Mouse (Mus musculus): ENCODE results near the gene Ate1. TPM values are rescaled to one million over a fixed set of nuclear protein-coding genes. Genes with fewer than 3 reads are reported as not detected.
A peak's percentile ranks its signal among the peaks of the same experiment; 100 is the strongest.

The Ate1 gene
- 113 and 122 TPM in 2 replicates for polyA plus RNA-seq (2014; fragmentation: Nextera tagmentation; extraction: Ambion mirVana)

DNA sequence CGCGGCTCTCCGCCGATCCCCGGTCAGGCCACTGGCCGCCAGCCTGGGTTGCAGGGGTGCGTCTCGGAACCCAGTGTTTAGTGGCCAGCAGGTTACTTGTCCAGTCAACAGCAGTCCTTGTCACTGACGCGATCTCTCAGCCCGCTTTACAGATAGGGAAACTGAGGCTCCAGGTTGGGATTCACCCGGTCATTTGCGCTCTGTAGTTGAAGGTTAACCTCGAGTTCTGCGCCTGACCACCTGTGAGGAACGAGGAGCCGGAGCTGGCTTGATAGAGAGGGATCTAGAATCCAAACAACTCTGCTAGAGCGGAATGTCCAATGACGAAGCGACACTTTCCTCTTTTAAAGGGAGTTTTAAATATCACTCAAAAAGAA lies at the start of gene Ate1:
Ate1 (minus strand) TSS at position 321 of the 377 bp plus-strand sequence.
- peak within 1 kb of the TSS; percentile 98 for H3K27ac ChIP-seq (replicated peaks; ENCODE audit: low read depth, low read length)
- WGBS, result 21% methylated on average over 20 of the region's 20 CpGs

DNA sequence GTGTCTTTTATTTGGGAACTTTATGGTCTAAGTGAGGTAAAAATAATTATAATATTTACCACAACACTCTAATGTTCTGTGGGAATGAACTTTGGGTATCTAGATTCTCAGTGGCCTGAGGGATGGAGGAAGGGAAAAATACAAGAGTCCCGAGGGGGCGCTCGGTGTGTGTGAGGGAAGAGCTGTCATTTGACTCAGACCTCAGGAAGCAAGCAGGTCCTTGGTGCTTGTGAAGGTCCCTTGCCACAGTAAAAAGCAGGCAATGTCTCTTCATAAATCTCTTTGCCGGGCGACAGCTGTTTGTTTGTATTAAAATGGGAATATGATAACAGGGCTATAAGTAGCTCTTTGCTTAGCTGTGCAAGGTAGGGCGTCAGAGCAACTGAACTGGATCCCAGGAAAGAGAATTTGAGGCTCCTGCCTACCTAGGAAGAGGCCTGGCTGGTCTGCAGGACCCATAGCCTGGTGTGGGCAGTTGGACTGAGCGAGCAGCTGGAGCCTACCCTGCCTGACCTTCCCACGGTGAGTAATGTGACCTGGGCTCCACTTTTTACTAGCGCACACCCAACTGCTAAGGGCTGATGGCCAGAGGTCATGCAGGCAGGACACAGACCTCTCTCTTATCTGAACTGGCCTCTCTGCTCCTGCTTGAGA lies 48.7 kb upstream of the Ate1 start:
- ATAC-seq (ENCODE audit: low FRiP score, low TSS enrichment), result no peak
- H3K27me3 ChIP-seq (ENCODE audit: control insufficient read depth, insufficient read depth, low read length), result no peaks in the 10 kb centered on the region
- no peak overlapping the region for H3K4me3 ChIP-seq (replicated peaks; ENCODE audit: low read depth, low read length)
- no peak overlapping the region for H3K9ac ChIP-seq (replicated peaks; ENCODE audit: low read length)
- no peaks in the 10 kb centered on the region for H3K4me1 ChIP-seq (ENCODE audit: control insufficient read depth, insufficient read depth, low read length)
- no peak for DNase-seq
- H3K27ac ChIP-seq (replicated peaks; ENCODE audit: low read depth, low read length), result no peak overlapping the region
- H3K4me2 ChIP-seq (ENCODE audit: low read length), result no peak overlapping the region
- 87% methylated on average over 9 of the region's 9 CpGs for WGBS
- H3K36me3 ChIP-seq (ENCODE audit: control insufficient read depth, insufficient read depth, low read length), result no peaks in the 10 kb centered on the region
- H3K9me3 ChIP-seq (ENCODE audit: control insufficient read depth, low read length), result no peaks in the 10 kb centered on the region

More for the DNA sequence above, at the start of gene Ate1:
- peak within 1 kb of the TSS; percentile 89 for H3K4me3 ChIP-seq (replicated peaks; ENCODE audit: low read depth, low read length)
- no peaks in the 10 kb centered on the region for H3K27me3 ChIP-seq (ENCODE audit: control insufficient read depth, insufficient read depth, low read length)
- peaks cover 16% of the 10 kb centered on the region for H3K4me1 ChIP-seq (ENCODE audit: control insufficient read depth, insufficient read depth, low read length)
- DNase-seq (no peak), ATAC-seq (ENCODE audit: low FRiP score, low TSS enrichment) (no peak)
- H3K4me2 ChIP-seq (ENCODE audit: low read length), result peak within 1 kb of the TSS; percentile 77
- no peaks in the 10 kb centered on the region for H3K36me3 ChIP-seq (ENCODE audit: control insufficient read depth, insufficient read depth, low read length)
- peak within 1 kb of the TSS; percentile 95 for H3K9ac ChIP-seq (replicated peaks; ENCODE audit: low read length)
- no peaks in the 10 kb centered on the region for H3K9me3 ChIP-seq (ENCODE audit: control insufficient read depth, low read length)

DNA sequence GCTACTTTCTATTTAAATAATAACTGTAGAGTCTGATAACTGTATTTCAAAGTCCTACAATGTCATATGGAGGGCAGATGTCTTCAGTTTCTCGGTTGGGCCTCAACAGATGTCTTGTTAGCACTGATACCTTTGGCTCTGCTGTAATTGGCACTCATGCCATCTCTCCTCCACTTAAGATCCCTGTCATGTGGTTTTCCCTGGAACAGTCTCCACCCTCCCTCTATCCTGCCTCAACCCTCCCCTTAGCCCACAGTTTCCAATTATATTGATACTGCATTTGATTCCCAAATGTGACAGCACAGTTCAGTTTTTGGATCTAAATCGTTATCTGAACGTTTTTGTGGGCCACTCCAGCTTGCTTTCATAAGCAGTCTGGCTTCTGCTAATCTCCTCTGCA lies 44.4 kb upstream of the Ate1 start:
- DNase-seq (no peak), ATAC-seq (ENCODE audit: low FRiP score, low TSS enrichment) (no peak)
- Histone ChIP-seq H3K4me2 (ENCODE audit: low read length) (no peak overlapping the region), H3K27ac (replicated peaks; ENCODE audit: low read depth, low read length) (no peak overlapping the region), H3K9ac (replicated peaks; ENCODE audit: low read length) (no peak overlapping the region), H3K4me3 (replicated peaks; ENCODE audit: low read depth, low read length) (no peak overlapping the region), H3K27me3 (ENCODE audit: control insufficient read depth, insufficient read depth, low read length) (no peaks in the 10 kb centered on the region), H3K4me1 (ENCODE audit: control insufficient read depth, insufficient read depth, low read length) (no peaks in the 10 kb centered on the region), H3K9me3 (ENCODE audit: control insufficient read depth, low read length) (no peaks in the 10 kb centered on the region), H3K36me3 (ENCODE audit: control insufficient read depth, insufficient read depth, low read length) (no peaks in the 10 kb centered on the region)
- 73% methylated on average over 3 of the region's 3 CpGs for whole genome bisulfite sequencing

DNA sequence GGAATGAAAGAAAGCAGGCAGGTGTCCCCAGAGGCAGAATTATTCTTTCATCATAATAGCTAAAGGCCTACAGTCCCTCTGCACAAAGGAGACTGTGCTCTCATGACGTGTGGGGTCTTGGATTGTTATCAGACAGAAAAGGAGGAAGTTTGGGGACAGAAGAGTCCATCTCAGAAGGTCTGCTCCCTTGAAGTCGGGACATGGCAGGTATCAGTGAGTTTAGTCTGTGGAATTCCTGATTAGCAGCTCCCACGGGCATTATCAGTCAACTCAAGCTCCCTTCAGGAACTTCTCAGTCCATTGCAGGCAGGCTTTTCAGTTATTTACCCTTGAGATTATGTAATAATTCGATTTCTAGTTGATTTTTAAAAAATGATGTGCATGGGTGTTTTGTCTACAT lies 43.7 kb upstream of the Ate1 start:
- H3K27ac ChIP-seq (replicated peaks; ENCODE audit: low read depth, low read length), result no peak overlapping the region
- no peak overlapping the region for H3K4me2 ChIP-seq (ENCODE audit: low read length)
- no peak overlapping the region for H3K9ac ChIP-seq (replicated peaks; ENCODE audit: low read length)
- H3K9me3 ChIP-seq (ENCODE audit: control insufficient read depth, low read length), result no peaks in the 10 kb centered on the region
- no peaks in the 10 kb centered on the region for H3K4me1 ChIP-seq (ENCODE audit: control insufficient read depth, insufficient read depth, low read length)
- no peak for ATAC-seq (ENCODE audit: low FRiP score, low TSS enrichment)
- DNase-seq, result no peak
- H3K4me3 ChIP-seq (replicated peaks; ENCODE audit: low read depth, low read length), result no peak overlapping the region
- no peaks in the 10 kb centered on the region for H3K27me3 ChIP-seq (ENCODE audit: control insufficient read depth, insufficient read depth, low read length)
- H3K36me3 ChIP-seq (ENCODE audit: control insufficient read depth, insufficient read depth, low read length), result no peaks in the 10 kb centered on the region
- 67% methylated on average over 4 of the region's 4 CpGs for WGBS

DNA sequence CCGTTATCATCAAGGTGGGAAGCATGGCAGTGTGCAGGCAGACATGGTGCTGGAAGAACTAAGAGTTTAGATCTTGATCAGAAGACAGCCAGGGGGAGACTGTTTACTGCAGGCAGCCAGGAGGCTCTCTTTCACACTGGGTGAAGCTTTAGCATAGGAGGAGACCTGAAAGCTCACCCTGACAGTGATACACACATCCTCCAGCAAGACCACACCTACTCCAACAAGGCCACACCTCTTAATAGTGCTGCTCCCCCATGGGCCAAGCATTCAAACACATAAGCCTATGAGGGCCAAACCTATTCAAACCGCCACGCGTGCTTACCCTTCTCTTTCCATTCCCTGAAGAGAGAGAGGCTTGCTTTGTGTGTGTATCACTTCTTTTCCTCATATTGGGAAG lies 43.1 kb upstream of the Ate1 start:
- Histone ChIP-seq H3K4me3 (replicated peaks; ENCODE audit: low read depth, low read length) (no peak overlapping the region), H3K9me3 (ENCODE audit: control insufficient read depth, low read length) (no peaks in the 10 kb centered on the region), H3K4me1 (ENCODE audit: control insufficient read depth, insufficient read depth, low read length) (no peaks in the 10 kb centered on the region), H3K9ac (replicated peaks; ENCODE audit: low read length) (no peak overlapping the region), H3K27ac (replicated peaks; ENCODE audit: low read depth, low read length) (no peak overlapping the region), H3K27me3 (ENCODE audit: control insufficient read depth, insufficient read depth, low read length) (no peaks in the 10 kb centered on the region), H3K4me2 (ENCODE audit: low read length) (no peak overlapping the region), H3K36me3 (ENCODE audit: control insufficient read depth, insufficient read depth, low read length) (no peaks in the 10 kb centered on the region)
- 86% methylated on average over 4 of the region's 4 CpGs for WGBS
- DNase-seq (no peak), ATAC-seq (ENCODE audit: low FRiP score, low TSS enrichment) (no peak)

DNA sequence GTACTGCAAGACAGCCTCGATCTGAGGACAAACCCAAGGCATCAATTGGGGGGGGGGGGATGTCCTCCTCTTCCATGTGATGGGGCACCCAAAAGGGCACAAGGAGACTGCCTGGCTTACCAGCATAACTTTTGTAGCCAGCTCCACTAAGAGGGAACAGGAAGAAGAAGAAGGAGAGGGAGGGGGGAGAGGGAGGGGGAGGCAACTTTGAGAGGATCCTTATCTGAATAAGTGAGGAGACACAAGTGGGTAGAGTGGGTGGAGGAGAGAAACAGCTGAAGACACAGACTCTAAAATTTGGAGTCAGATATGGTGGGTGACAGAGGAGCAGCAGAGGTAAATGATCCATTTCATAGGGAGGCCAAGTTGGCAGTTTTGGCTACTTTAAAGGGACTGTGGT lies 40.8 kb upstream of the Ate1 start:
- no peaks in the 10 kb centered on the region for H3K4me1 ChIP-seq (ENCODE audit: control insufficient read depth, insufficient read depth, low read length)
- ATAC-seq (ENCODE audit: low FRiP score, low TSS enrichment) (no peak), DNase-seq (no peak)
- no peaks in the 10 kb centered on the region for H3K27me3 ChIP-seq (ENCODE audit: control insufficient read depth, insufficient read depth, low read length)
- H3K9me3 ChIP-seq (ENCODE audit: control insufficient read depth, low read length), result no peaks in the 10 kb centered on the region
- no peak overlapping the region for H3K27ac ChIP-seq (replicated peaks; ENCODE audit: low read depth, low read length)
- no peaks in the 10 kb centered on the region for H3K36me3 ChIP-seq (ENCODE audit: control insufficient read depth, insufficient read depth, low read length)
- H3K9ac ChIP-seq (replicated peaks; ENCODE audit: low read length), result no peak overlapping the region
- H3K4me2 ChIP-seq (ENCODE audit: low read length), result no peak overlapping the region
- no peak overlapping the region for H3K4me3 ChIP-seq (replicated peaks; ENCODE audit: low read depth, low read length)
- 86% methylated on average over 1 of the region's 1 CpGs for WGBS

DNA sequence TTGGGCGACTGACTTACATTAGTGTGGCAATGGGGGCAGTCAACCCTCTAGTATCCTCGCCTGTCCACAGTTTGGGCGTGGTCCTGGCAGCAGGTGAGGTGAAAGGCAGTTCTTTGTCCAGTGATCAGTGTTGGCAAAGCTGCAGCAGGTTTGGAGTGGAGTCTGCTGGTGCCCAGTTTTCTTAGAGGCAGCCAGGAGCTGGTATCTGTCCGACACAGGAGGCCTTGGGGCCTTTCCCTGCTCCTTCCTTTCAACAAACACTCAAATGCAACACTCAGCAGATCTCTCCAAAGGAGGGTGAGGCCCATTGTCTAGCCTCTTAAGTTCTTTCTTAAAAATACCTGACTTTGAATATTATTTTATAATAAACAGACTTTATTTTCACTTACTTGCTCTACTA lies 38.4 kb upstream of the Ate1 start:
- H3K4me3 ChIP-seq (replicated peaks; ENCODE audit: low read depth, low read length), result no peak overlapping the region
- H3K27ac ChIP-seq (replicated peaks; ENCODE audit: low read depth, low read length), result no peak overlapping the region
- no peaks in the 10 kb centered on the region for H3K27me3 ChIP-seq (ENCODE audit: control insufficient read depth, insufficient read depth, low read length)
- H3K36me3 ChIP-seq (ENCODE audit: control insufficient read depth, insufficient read depth, low read length), result no peaks in the 10 kb centered on the region
- H3K9me3 ChIP-seq (ENCODE audit: control insufficient read depth, low read length), result no peaks in the 10 kb centered on the region
- ATAC-seq (ENCODE audit: low FRiP score, low TSS enrichment) (no peak), DNase-seq (no peak)
- H3K4me2 ChIP-seq (ENCODE audit: low read length), result no peak overlapping the region
- H3K4me1 ChIP-seq (ENCODE audit: control insufficient read depth, insufficient read depth, low read length), result 0 out of 2 replicates have a peak, but pooled peaks cover 6% of the 10 kb centered on the region
- no peak overlapping the region for H3K9ac ChIP-seq (replicated peaks; ENCODE audit: low read length)
- WGBS, result 88% methylated on average over 4 of the region's 4 CpGs

DNA sequence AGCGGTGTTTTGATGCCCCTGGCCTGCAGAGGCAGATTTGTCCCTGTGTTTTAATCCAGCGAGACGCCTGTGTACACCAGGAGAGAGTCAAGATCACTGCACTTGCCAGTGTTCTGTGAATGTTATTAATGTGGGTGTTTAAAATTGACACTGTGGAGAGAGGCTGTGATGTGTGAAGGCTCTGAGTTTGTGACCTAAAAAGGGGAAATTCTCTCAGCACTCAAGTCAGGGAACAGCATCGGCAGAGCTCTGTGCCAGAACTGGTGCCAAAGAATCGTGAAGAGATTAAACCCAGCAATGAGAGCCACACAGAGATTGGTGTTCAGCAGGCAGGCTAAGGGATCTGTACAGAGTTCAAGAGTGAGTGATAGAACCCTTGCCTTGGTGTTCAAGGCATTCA lies 35.4 kb upstream of the Ate1 start:
- Histone ChIP-seq H3K27me3 (ENCODE audit: control insufficient read depth, insufficient read depth, low read length) (no peaks in the 10 kb centered on the region), H3K27ac (replicated peaks; ENCODE audit: low read depth, low read length) (no peak overlapping the region), H3K4me3 (replicated peaks; ENCODE audit: low read depth, low read length) (no peak overlapping the region), H3K4me1 (ENCODE audit: control insufficient read depth, insufficient read depth, low read length) (0 out of 2 replicates have a peak, but pooled peaks cover 6% of the 10 kb centered on the region), H3K4me2 (ENCODE audit: low read length) (no peak overlapping the region), H3K9ac (replicated peaks; ENCODE audit: low read length) (no peak overlapping the region), H3K9me3 (ENCODE audit: control insufficient read depth, low read length) (no peaks in the 10 kb centered on the region), H3K36me3 (ENCODE audit: control insufficient read depth, insufficient read depth, low read length) (no peaks in the 10 kb centered on the region)
- DNase-seq, result no peak
- WGBS, result 33% methylated on average over 5 of the region's 5 CpGs
- no peak for ATAC-seq (ENCODE audit: low FRiP score, low TSS enrichment)

DNA sequence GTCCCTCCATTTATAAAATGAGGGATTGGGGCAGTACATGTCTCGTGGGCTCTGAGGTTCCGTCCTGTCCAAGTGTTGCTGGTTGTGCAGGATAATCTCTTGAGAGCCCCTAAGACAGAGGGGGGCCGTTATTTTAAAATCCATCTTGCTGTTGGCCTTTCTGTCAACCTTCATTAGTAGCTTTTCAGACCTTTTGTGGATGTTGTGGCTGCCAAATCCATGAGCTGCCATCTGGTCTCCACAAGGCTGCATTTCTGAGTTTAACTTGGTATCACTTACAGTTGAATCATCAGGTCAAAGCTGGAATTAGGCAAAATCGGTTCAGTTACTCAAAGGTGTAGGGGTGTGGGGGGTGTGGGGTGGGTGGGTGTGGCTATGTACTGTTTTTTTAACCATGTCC lies 33.2 kb upstream of the Ate1 start:
- no peak overlapping the region for H3K27ac ChIP-seq (replicated peaks; ENCODE audit: low read depth, low read length)
- 75% methylated on average over 4 of the region's 4 CpGs for WGBS
- ATAC-seq (ENCODE audit: low FRiP score, low TSS enrichment) (no peak), DNase-seq (no peak)
- no peaks in the 10 kb centered on the region for H3K9me3 ChIP-seq (ENCODE audit: control insufficient read depth, low read length)
- 0 out of 2 replicates have a peak, but pooled peaks cover 6% of the 10 kb centered on the region for H3K4me1 ChIP-seq (ENCODE audit: control insufficient read depth, insufficient read depth, low read length)
- H3K36me3 ChIP-seq (ENCODE audit: control insufficient read depth, insufficient read depth, low read length), result no peaks in the 10 kb centered on the region
- no peak overlapping the region for H3K4me2 ChIP-seq (ENCODE audit: low read length)
- H3K4me3 ChIP-seq (replicated peaks; ENCODE audit: low read depth, low read length), result no peak overlapping the region
- no peaks in the 10 kb centered on the region for H3K27me3 ChIP-seq (ENCODE audit: control insufficient read depth, insufficient read depth, low read length)
- H3K9ac ChIP-seq (replicated peaks; ENCODE audit: low read length), result no peak overlapping the region
